Mouse (Mus musculus): Measurements from ENCODE around the gene Klhl7. TPM values are rescaled to one million over a fixed set of nuclear protein-coding genes. Genes with fewer than 3 reads are reported as not detected.

Klhl7 gene
- total RNA-seq (2021) = 10 to 100 TPM; 89.5 to 98.3 TPM

DNA sequence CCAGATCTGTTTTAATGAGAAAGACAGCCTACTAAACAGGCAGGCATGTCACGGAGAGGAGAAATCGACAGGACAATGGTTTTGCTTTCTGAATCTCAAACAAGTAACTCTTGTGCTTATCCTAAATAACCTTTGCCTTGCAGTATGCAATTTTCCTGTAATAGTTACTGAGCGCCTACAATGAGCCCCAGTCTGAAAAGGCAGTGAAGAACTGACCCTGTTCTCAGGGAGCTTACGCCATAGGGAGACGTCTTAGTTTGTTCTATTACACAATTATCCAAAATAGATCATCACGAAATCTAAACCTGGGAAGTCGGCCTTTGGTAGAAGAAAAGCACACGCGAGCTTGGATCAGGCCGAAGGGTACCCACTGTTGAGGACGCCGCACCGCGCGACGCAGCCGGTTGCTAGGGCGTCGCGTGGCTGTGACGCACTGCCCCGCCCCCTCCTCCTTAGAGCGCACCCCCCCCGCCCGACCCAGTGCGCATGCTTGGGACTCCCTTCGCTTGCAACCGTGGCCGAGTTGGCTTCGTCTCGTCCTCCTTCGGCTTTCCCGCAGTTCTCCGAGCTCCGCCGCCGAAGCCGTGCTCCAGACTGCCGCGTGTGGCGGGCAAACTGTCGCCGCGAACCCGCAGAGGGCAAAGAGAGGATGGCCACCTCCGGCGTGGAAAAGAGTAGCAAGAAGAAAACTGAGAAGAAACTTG, at the start of gene Klhl7:
Gene Klhl7, plus strand, starts transcription at position 500 of the 704 bp plus-strand sequence.
- intact Hi-C loops (cut with DNase I) = loop anchor here (1.0 to 2.0 kb wide), 2 partner anchors 64 to 249 kb away; partner anchors contain the start of gene Nupl2
- DNase-seq (ENCODE audit: low spot score in 2 of 2) = peak; percentile 87 to 90

DNA sequence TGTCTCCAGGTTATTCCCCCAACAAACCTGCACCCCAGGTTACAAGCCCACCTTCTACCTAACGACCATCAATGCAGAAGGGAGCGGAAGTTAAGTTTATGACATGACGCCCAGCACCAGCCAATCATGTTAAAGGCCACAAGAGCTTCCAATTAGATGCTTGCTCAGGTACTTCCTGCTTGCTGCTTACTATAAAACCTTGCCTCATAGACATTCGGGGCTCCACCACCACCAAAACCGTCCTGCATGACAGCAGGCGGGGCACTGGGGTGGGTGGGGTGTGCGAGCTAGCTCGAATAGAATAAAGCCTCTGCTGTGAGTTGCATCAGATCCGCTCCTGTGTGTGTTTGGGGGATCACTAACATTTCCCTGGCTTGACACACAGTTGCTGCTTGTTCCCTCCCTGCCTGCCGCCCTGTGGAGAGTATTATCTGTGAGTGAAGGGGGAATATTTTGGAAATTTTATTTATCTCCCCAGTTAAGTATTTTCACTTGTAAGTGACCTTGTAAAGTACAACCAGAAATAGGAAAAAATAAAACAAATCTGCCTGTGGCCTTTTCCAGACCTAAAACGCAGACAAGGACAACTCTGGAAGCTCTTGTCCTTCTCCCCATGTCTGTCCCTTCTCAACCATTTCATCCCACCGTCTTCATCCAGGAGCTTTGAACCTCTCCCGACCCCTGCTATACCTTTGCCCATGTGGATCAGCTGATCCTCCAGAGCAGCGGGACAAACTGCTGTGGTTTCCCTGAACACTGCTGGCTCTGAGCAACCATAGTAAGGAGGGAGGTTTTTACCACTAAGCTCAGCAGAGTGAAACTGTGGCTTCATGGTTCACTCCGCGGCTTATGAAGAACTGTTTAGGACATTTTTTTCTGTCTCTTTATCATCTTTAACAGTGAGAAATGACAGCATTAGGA, 48.4 kb upstream of the Klhl7 start:
- no peak for DNase-seq (ENCODE audit: low spot score in 2 of 2)
- intact Hi-C loops (cut with DNase I) = no loop called here

GRCm38 (mm10) chr5:24053245-24054190, 46.9 kb upstream of the Klhl7 start:
- intact Hi-C loops (cut with DNase I) = no loop called here
- no peak for DNase-seq (ENCODE audit: low spot score in 2 of 2)

DNA sequence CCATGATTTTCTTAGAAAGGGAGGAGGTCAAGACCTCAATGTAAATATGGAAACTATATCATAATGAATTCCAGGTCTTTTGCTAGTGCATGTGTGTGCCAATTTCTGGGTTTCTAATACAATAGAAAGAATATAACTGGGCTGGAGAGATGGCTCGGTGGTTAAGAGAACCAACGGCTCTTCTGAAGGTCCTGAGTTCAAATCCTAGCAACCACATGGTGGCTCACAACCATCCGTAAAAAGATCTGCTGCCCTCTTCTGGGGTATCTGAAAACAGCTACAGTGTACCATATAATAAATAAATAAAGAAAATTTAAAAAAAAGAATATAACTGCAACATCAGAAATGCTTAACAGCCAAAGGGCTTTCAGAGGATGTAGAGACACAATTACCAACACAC, 46.0 kb upstream of the Klhl7 start:
- intact Hi-C loops (cut with DNase I) = no loop called here
- DNase-seq (ENCODE audit: low spot score in 2 of 2) = no peak

- intact Hi-C loops (cut with DNase I) = no loop called here
- DNase-seq (ENCODE audit: low spot score in 2 of 2) = no peak
Observed at GRCm38 (mm10) chr5:24056865-24057264, 43.5 kb upstream of the Klhl7 start.

- DNase-seq (ENCODE audit: low spot score in 2 of 2) = no peak
- intact Hi-C loops (cut with DNase I) = no loop called here
Observed at GRCm38 (mm10) chr5:24057592-24057991, 42.8 kb upstream of the Klhl7 start.

DNA sequence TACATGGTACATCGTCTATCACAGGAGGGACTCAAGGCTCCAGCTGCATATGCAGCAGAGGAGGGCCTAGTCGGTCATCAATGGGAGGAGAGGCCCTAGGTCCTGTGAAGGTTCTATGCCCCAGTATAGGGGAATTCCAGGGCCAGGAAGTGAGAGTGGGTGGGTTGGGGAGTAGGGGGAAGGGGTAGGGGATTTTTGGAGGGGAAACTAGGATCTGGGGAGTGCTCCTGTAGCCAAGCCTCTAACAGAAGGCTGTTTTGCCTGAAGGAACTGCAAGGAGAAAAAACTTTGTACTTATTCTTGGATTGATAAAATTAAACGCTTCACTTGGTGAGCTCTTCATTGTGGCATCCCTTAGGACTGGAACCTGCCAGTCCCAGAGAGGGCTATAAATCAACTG, 39.5 kb upstream of the Klhl7 start:
- intact Hi-C loops (cut with DNase I) = no loop called here
- DNase-seq (ENCODE audit: low spot score in 2 of 2) = no peak

GRCm38 (mm10) chr5:24063034-24063433, 37.4 kb upstream of the Klhl7 start:
- DNase-seq (ENCODE audit: low spot score in 2 of 2) = no peak
- intact Hi-C loops (cut with DNase I) = no loop called here

DNA sequence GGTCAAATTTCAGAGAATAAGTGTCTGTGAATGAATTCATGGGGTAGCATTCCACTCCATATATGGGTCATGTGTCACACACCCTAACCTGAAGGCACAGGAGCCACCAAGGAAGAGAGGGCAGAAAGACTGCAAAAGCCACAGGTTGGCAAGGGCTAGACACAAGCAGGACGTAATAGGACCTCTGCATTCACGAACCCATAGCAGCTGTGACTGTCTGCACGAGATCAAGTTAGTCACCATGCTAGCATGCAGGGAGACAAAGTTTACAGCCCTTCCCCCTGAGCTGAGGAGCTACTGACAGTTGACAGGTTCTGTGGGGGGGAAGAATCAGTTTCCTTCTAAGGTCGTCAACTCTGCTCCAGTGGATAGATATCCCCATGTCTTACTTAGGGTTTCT, 36.9 kb upstream of the Klhl7 start:
- DNase-seq (ENCODE audit: low spot score in 2 of 2) = no peak
- intact Hi-C loops (cut with DNase I) = no loop called here

GRCm38 (mm10) chr5:24068955-24069354, 31.4 kb upstream of the Klhl7 start:
- no peak for DNase-seq (ENCODE audit: low spot score in 2 of 2)
- intact Hi-C loops (cut with DNase I) = no loop called here

DNA sequence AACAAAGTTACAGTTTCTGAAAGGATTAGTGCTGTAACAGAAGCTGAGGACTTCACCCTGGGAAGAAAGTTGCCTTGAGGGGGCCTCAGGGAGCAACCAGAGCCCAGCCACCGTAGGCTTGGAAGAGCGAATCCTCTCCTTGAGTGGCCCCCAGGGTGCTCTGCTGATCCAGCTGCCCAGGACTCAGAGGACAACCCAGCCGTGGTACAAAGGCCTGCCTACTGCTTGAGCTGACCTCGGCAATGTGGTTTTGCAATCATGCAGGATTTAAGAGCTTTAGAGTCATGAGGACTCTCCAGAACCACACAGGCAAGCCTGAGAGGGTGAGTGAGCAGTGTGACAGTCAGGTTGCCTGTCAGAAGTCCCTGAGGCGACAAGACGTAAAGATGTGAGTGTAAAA, 28.4 kb upstream of the Klhl7 start:
- intact Hi-C loops (cut with DNase I) = no loop called here

GRCm38 (mm10) chr5:24076986-24077718, 23.3 kb upstream of the Klhl7 start:
- intact Hi-C loops (cut with DNase I) = loop anchor here (1.0 to 5.0 kb wide), 2 partner anchors 185 to 227 kb away; no protein-coding TSS in a partner anchor
- DNase-seq (ENCODE audit: low spot score in 2 of 2) = peak; percentile 78 to 84

More for the DNA sequence above, 28.4 kb upstream of the Klhl7 start:
- DNase-seq (ENCODE audit: low spot score in 2 of 2) = no peak

DNA sequence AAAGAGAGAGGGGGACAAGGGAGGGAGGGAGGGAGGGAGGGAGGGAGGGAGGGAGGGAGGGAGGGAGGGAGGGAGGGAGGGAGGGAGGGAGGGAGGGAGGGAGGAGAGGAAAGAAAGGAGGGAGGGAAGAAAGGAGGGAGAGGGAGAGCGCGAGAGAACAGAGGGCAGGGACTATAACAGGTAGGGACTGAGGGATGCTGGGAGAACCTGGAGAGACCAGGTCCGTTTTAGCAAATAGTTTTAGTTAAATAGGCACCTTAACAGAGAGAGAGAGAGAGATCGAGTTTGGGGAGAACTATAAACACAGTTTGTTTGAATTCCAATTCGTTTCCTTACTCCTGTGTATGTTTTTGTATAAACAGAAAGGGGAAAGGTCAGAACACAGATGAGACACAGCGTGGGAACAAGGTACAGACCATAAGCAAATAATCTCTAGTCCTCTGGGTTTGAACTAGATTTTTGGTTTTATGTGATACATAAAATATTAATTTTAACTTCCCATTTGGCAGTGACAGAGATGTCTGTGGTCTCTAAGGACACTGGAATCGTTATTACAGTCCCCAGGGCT, 22.6 kb upstream of the Klhl7 start:
- no peak for DNase-seq (ENCODE audit: low spot score in 2 of 2)
- intact Hi-C loops (cut with DNase I) = loop anchor here (1.0 to 5.0 kb wide), 2 partner anchors 186 to 228 kb away; no protein-coding TSS in a partner anchor

DNA sequence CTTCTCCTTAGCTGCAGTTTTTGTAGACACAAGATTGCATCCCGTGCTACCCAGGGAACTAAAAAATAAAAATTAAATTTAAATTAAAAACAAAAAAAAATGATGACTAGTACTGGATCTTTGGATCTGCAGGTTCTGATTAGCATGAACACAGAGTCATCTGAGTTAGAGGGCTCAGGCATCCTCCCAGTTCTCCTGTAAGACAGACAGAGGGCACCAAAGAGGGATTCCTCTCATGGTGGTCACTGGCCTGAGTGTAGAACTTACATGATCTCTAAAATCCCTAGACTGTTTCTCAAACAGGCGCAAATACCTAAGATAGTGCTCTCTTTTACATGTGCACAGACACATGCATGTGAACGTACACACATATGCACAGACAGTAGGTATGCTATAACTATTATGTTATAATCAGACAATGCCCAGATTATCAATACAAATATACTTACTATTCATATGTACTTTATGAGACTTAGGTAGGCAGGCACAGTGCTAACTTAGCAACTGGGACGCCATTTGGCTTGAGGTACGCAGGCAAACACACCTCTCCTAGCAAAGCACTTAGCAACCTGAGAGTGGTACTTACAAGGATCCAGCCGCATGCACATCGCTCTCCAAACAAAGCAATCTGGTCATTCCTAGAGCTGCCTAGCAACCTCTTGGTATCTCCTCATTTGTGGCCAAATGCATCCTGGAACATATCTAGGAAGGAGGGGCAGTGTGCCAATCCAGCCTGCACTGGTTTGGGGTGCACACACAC, 21.8 kb upstream of the Klhl7 start:
- DNase-seq (ENCODE audit: low spot score in 2 of 2) = no peak
- intact Hi-C loops (cut with DNase I) = loop anchor here (5.0 kb wide), 1 partner anchor 186 kb away; no protein-coding TSS in a partner anchor

GRCm38 (mm10) chr5:24080826-24081225, 19.6 kb upstream of the Klhl7 start:
- DNase-seq (ENCODE audit: low spot score in 2 of 2) = no peak
- intact Hi-C loops (cut with DNase I) = no loop called here

DNA sequence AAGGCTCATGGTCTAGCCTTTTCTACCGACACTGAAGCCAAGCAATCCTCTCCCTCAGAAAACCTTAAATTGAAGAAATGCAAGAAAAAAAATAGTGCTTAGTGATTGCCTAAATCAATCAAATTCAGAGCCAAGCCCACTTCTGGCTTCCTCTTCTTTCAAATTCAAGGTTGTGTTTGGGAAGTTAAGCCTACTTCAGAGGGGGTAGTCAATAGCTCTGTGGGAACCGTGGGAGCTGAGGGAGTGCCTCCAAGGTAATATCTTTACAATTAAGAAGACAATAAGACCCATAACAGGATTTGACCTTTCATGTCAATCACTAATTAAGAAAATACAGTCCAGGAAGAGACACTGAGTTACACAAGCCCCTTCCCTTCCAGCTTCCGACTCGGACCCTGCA, 15.6 kb upstream of the Klhl7 start:
- intact Hi-C loops (cut with DNase I) = no loop called here
- no peak for DNase-seq (ENCODE audit: low spot score in 2 of 2)

GRCm38 (mm10) chr5:24086241-24086640, 14.2 kb upstream of the Klhl7 start:
- intact Hi-C loops (cut with DNase I) = no loop called here
- DNase-seq (ENCODE audit: low spot score in 2 of 2) = no peak

DNA sequence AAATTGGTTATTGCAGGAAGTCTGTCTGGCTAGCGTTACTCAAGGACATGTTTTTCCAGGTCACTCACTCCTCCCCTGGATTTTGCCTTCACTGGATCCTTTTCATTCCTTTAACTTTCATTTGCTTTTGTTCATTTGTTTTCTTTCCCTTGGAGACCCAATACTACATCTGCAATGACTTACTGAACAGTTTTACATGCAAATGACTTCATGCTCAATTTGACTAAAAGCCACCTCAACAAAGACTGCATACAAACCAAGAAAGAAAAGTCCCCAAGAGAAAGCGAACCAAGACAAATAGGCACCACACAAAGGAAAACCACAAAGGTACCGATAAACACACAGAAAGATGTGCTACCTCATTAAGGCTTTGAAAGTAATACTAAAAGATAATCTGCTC, 13.5 kb upstream of the Klhl7 start:
- intact Hi-C loops (cut with DNase I) = no loop called here
- no peak for DNase-seq (ENCODE audit: low spot score in 2 of 2)

Data from left cerebral cortex, postnatal 25 days (tissue).